Mouse (Mus musculus): ENCODE measurements around the gene Gatad1. TPM values are rescaled to one million over a fixed set of nuclear protein-coding genes. Genes with fewer than 3 reads are reported as not detected.

Gene Gatad1
- 47.1 and 51.6 TPM in 2 replicates for polyA plus RNA-seq (2015; fragmentation: Nextera tagmentation; extraction: Ambion mirVana)

GRCm38 (mm10) chr5:3657085-3657484 is at the start of gene Gatad1:
Gene Gatad1, minus strand, starts transcription at chr5:3657185.

DNA sequence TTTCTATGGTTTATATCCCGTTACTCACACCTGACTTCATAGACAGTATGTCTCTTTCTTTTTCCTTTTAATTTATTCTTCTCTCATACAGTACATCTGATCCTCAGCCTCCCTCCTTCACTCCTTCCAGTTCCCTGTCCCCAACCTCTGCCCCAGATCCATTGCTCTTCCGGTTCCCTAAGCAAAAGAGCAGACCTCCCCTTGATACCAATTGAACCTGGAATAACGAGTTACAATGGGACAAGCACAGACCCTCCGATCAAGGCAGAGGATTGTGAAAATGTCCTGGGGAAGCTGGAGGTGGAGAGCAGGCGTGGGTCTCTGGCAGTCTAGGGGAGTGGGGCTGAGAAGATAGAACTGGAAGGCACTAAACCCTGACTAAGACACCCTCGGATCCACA is 6.1 kb downstream of the Gatad1 start, which contains the start of gene Tmbim7:
Tmbim7 (plus strand) TSS at position 301 of the 400 bp plus-strand sequence.

GRCm38 (mm10) chr5:3596399-3596766 is 60.6 kb downstream of the Gatad1 start, which contains the start of gene Rbm48:
Gene Rbm48, minus strand, starts transcription at chr5:3596585.

GRCm38 (mm10) chr5:3595693-3596398 is 61.1 kb downstream of the Gatad1 start, which contains the start of gene Pex1:
Gene Pex1, plus strand, starts transcription at chr5:3596066.

Small RNAs within 50 kb of the gene (microRNA-seq; reads per million reads assigned to microRNA genes)
- gene Gm22926 (not detected), gene Gm26238 (not detected)

Other genes with a start within 250 kb of the Gatad1 start
- 13.6 and 14.8 TPM in 2 replicates for gene Fam133b, start 113.4 kb downstream of the Gatad1 start, polyA plus RNA-seq (2015; fragmentation: Nextera tagmentation; extraction: Ambion mirVana)
- gene 1700109H08Rik, start 85.6 kb downstream of the Gatad1 start, polyA plus RNA-seq (2015; fragmentation: Nextera tagmentation; extraction: Ambion mirVana), result 0.75 TPM in 2 replicates
- 8.8 and 9.5 TPM in 2 replicates for gene Pex1, start 61.1 kb downstream of the Gatad1 start, polyA plus RNA-seq (2015; fragmentation: Nextera tagmentation; extraction: Ambion mirVana)
- gene Rbm48, start 60.6 kb downstream of the Gatad1 start, polyA plus RNA-seq (2015; fragmentation: Nextera tagmentation; extraction: Ambion mirVana), result 6.1 and 6.8 TPM in 2 replicates
- not detected in 2 replicates for gene Tmbim7, start 6.0 kb downstream of the Gatad1 start, polyA plus RNA-seq (2015; fragmentation: Nextera tagmentation; extraction: Ambion mirVana)
- gene Ankib1, start 145.7 kb upstream of the Gatad1 start, polyA plus RNA-seq (2015; fragmentation: Nextera tagmentation; extraction: Ambion mirVana), result 7.2 and 7.3 TPM in 2 replicates
- 25.7 and 31.9 TPM in 2 replicates for gene Krit1, start 146.0 kb upstream of the Gatad1 start, polyA plus RNA-seq (2015; fragmentation: Nextera tagmentation; extraction: Ambion mirVana)
- not detected in 2 replicates for gene Lrrd1, start 188.0 kb upstream of the Gatad1 start, polyA plus RNA-seq (2015; fragmentation: Nextera tagmentation; extraction: Ambion mirVana)
- 4.1 and 4.6 TPM in 2 replicates for gene Mterf1a, start 236.7 kb upstream of the Gatad1 start, polyA plus RNA-seq (2015; fragmentation: Nextera tagmentation; extraction: Ambion mirVana)

Data from urinary bladder, postnatal 0 days (tissue).